Mouse (Mus musculus) forebrain, postnatal 0 days (tissue): ENCODE results near the gene Carmil1. TPM values are rescaled to one million over a fixed set of nuclear protein-coding genes. Genes with fewer than 3 reads are reported as not detected.

Source experiments
- ATAC-seq: fragments of 200-750 bp; cut with Nextera tagmentation; 2 replicates; pipeline ENCODE4 v1.8.0; 2017; ENCODE audit warnings: mild to moderate bottlenecking, moderate library complexity
- DNase-seq: peaks from one replicate; pipeline ENCODE4 v3.0.0-alpha.2; 2015
- H3K27ac ChIP-seq: fragments of 300-500 bp; sonication (generic); 2 replicates; pipeline ENCODE4 v1.5.1; 2014; ENCODE audit warnings: low read depth, mild to moderate bottlenecking, antibody characterized with exemption, low read length, moderate library complexity, mixed read lengths
- H3K27me3 ChIP-seq: fragments of 300-500 bp; sonication (generic); 2 replicates; pipeline ENCODE4 v1.6.1; 2014; ENCODE audit warnings: mild to moderate bottlenecking, low read length, mixed read lengths; ENCODE audit not compliant: insufficient read depth
- H3K36me3 ChIP-seq: fragments of 300-500 bp; sonication (generic); 2 replicates; pipeline ENCODE4 v1.6.1; 2014; ENCODE audit warnings: mild to moderate bottlenecking, moderate library complexity; ENCODE audit not compliant: insufficient read depth
- H3K4me1 ChIP-seq: fragments of 300-500 bp; sonication (generic); 2 replicates; pipeline ENCODE4 v1.6.1; 2014; ENCODE audit warnings: antibody characterized with exemption; ENCODE audit not compliant: insufficient read depth
- H3K4me2 ChIP-seq: fragments of 300-500 bp; sonication (generic); 2 replicates; pipeline ENCODE4 v1.6.1; 2014; ENCODE audit warnings: low read depth, mild to moderate bottlenecking, moderate library complexity
- H3K4me3 ChIP-seq: fragments of 300-500 bp; sonication (generic); 2 replicates; pipeline ENCODE4 v1.5.1; 2014; ENCODE audit warnings: low read depth, low read length, mixed read lengths
- H3K9ac ChIP-seq: fragments of 300-500 bp; sonication (generic); 2 replicates; pipeline ENCODE4 v1.6.1; 2014; ENCODE audit warnings: mild to moderate bottlenecking
- H3K9me3 ChIP-seq: fragments of 300-500 bp; sonication (generic); 2 replicates; pipeline ENCODE4 v1.6.1; 2016; ENCODE audit warnings: low read length
- CTCF ChIP-seq: sonication (generic); IDR thresholded peaks from 2 replicates; pipeline ENCODE4 v1.5.1; 2016; ENCODE audit warnings: antibody characterized with exemption, control low read depth, low read depth
- WGBS: fragments of 180-500 bp; shearing (Covaris S2); extraction: QIAGEN DNeasy Blood & Tissue Kit; methylation state at CpG from one replicate; pipeline ENCODE4 v1.1.7; 2014; 5-methylcytosine and 5-hydroxymethylcytosine counted together
- polyA plus RNA-seq: library from polyadenylated mRNA; unstranded; fragments of >200 nt; fragmentation: Nextera tagmentation; extraction: Ambion mirVana; gene quantifications from 2 replicates; pipeline ENCODE4 v1.2.1, GENCODE M21; 2015
- total RNA-seq: library from RNA; depleted of rRNA; stranded (reverse); fragments of >200 nt; gene quantifications from 2 replicates; pipeline ENCODE4 v1.2.3, GENCODE M21; 2014

Carmil1 gene
- total and polyA plus RNA-seq, 2 experiments from 2014 or later = 30.2 to 47.9 TPM

- DNase-seq (peak; percentile 40), ATAC-seq (peak; percentile 26; the same call in 1 of the 2 replicates)
- peaks cover 4% of the 10 kb centered on the region; the same call in 1 of the 2 replicates for H3K36me3 ChIP-seq
- peak overlapping the region; percentile 47 for H3K27ac ChIP-seq
- WGBS = 15% methylated on average over 3 of the region's 3 CpGs
- no peaks in the 10 kb centered on the region for H3K9me3 ChIP-seq
- no peak overlapping the region for H3K4me2 ChIP-seq
- H3K4me1 ChIP-seq = peaks cover 10% of the 10 kb centered on the region
- H3K4me3 ChIP-seq = no peak overlapping the region
- no peaks in the 10 kb centered on the region for H3K27me3 ChIP-seq
- no peak for TF ChIP-seq CTCF
- no peak overlapping the region for H3K9ac ChIP-seq
Observed at GRCm38 (mm10) chr13:24045271-24045670, 235.3 kb downstream of the Carmil1 start.

- H3K9ac ChIP-seq = no peak overlapping the region
- WGBS = 58% methylated on average over 7 of the region's 7 CpGs
- H3K9me3 ChIP-seq = no peaks in the 10 kb centered on the region
- no peak overlapping the region for H3K4me2 ChIP-seq
- no peak for TF ChIP-seq CTCF
- ATAC-seq (no peak), DNase-seq (no peak)
- no peaks in the 10 kb centered on the region for H3K27me3 ChIP-seq
- 0 out of 2 replicates have a peak, but pooled peaks cover 7% of the 10 kb centered on the region for H3K4me1 ChIP-seq
- H3K4me3 ChIP-seq = no peak overlapping the region
- peaks cover 4% of the 10 kb centered on the region; the same call in 1 of the 2 replicates for H3K36me3 ChIP-seq
- no peak overlapping the region for H3K27ac ChIP-seq
Observed at GRCm38 (mm10) chr13:24040221-24040620, 240.4 kb downstream of the Carmil1 start.

- ATAC-seq (no peak), DNase-seq (no peak)
- H3K4me1 ChIP-seq = no peaks in the 10 kb centered on the region
- peaks cover 4% of the 10 kb centered on the region; the same call in 1 of the 2 replicates for H3K36me3 ChIP-seq
- TF ChIP-seq CTCF = no peak
- no peak overlapping the region for H3K4me2 ChIP-seq
- no peak overlapping the region for H3K4me3 ChIP-seq
- no peak overlapping the region for H3K27ac ChIP-seq
- no peaks in the 10 kb centered on the region for H3K9me3 ChIP-seq
- no peaks in the 10 kb centered on the region for H3K27me3 ChIP-seq
- 67% methylated on average over 3 of the region's 3 CpGs for WGBS
- no peak overlapping the region for H3K9ac ChIP-seq
Observed at GRCm38 (mm10) chr13:24037502-24037901, 243.1 kb downstream of the Carmil1 start.

- TF ChIP-seq CTCF = no peak
- H3K9me3 ChIP-seq = no peaks in the 10 kb centered on the region
- no peak overlapping the region for H3K27ac ChIP-seq
- no peaks in the 10 kb centered on the region for H3K27me3 ChIP-seq
- H3K4me1 ChIP-seq = no peaks in the 10 kb centered on the region
- ATAC-seq (no peak), DNase-seq (no peak)
- H3K4me2 ChIP-seq = no peak overlapping the region
- 77% methylated on average over 18 of the region's 18 CpGs for WGBS
- H3K9ac ChIP-seq = no peak overlapping the region
- H3K4me3 ChIP-seq = no peak overlapping the region
- H3K36me3 ChIP-seq = peaks cover 3% of the 10 kb centered on the region; the same call in 1 of the 2 replicates
Observed at GRCm38 (mm10) chr13:24036150-24036549, 244.4 kb downstream of the Carmil1 start.

- Histone ChIP-seq H3K4me1 (no peaks in the 10 kb centered on the region), H3K27me3 (no peaks in the 10 kb centered on the region), H3K4me2 (no peak overlapping the region), H3K9me3 (no peaks in the 10 kb centered on the region), H3K27ac (no peak overlapping the region), H3K4me3 (no peak overlapping the region), H3K9ac (no peak overlapping the region), H3K36me3 (peaks cover 3% of the 10 kb centered on the region; the same call in 1 of the 2 replicates)
- 59% methylated on average over 5 of the region's 5 CpGs for WGBS
- DNase-seq (peak; percentile 63), ATAC-seq (peak; percentile 85)
- peak; percentile 74 for TF ChIP-seq CTCF
Observed at GRCm38 (mm10) chr13:24027191-24028170, 253.1 kb downstream of the Carmil1 start.

GRCm38 (mm10) chr13:24018515-24018914, 262.1 kb downstream of the Carmil1 start:
- Histone ChIP-seq H3K36me3 (0 out of 2 replicates have a peak, but pooled peaks cover 2% of the 10 kb centered on the region), H3K9ac (no peak overlapping the region), H3K9me3 (no peaks in the 10 kb centered on the region), H3K4me1 (no peaks in the 10 kb centered on the region), H3K27me3 (no peaks in the 10 kb centered on the region), H3K27ac (no peak overlapping the region), H3K4me2 (no peak overlapping the region), H3K4me3 (no peak overlapping the region)
- no peak for DNase-seq
- 92% methylated on average over 4 of the region's 4 CpGs for WGBS
- TF ChIP-seq CTCF = no peak
- no peak for ATAC-seq

GRCm38 (mm10) chr13:24005528-24005927, 275.1 kb downstream of the Carmil1 start:
- DNase-seq (no peak), ATAC-seq (no peak)
- H3K4me2 ChIP-seq = no peak overlapping the region
- H3K9me3 ChIP-seq = no peaks in the 10 kb centered on the region
- 91% methylated on average over 2 of the region's 2 CpGs for WGBS
- TF ChIP-seq CTCF = no peak
- no peak overlapping the region for H3K27ac ChIP-seq
- H3K36me3 ChIP-seq = no peaks in the 10 kb centered on the region
- H3K4me3 ChIP-seq = no peak overlapping the region
- H3K4me1 ChIP-seq = no peaks in the 10 kb centered on the region
- no peaks in the 10 kb centered on the region for H3K27me3 ChIP-seq
- H3K9ac ChIP-seq = no peak overlapping the region
